13 mouse cellular contexts compared by ENCODE assay signal in genomic region chr8:70552836-70553235, GRCm38 (mm10). TPM values are rescaled to one million over a fixed set of nuclear protein-coding genes. Genes with fewer than 3 reads are reported as not detected.
DNase-seq lines count a peak whose midpoint lies in the region; ATAC-seq and TF ChIP-seq lines count a peak whose summit lies in the region.
"Had no signal": no experiment of that assay in that cellular context is flagged by ENCODE, and none has a peak within 500 bp of the region (broad histone marks: within the 10 kb centered on the region; RNA-seq: fewer than 3 reads in every experiment).

No protein-coding gene starts in this region.

- intact Hi-C loops in heart, postnatal 36 days (cut with DNase I): no loop called here
- intact Hi-C loops in gastrocnemius, postnatal 14 days (cut with DNase I; ENCODE audit: low total_unique reads): no loop called here

- no peak for TF ChIP-seq POLR2A in lung, adult 2 months (IDR thresholded peaks at IDR 0.05; ENCODE audit: borderline replicate concordance, extremely low read depth, low read depth, low read length)

- peaks cover 42% of the 10 kb centered on the region for H3K4me1 ChIP-seq in heart, embryonic 11.5 days (ENCODE audit: control insufficient read depth, insufficient read depth, low read length)
- peaks cover 37% of the 10 kb centered on the region for H3K4me1 ChIP-seq in lung, embryonic 15.5 days
- H3K4me1 ChIP-seq in lung, adult 2 months (ENCODE audit: control insufficient read depth, insufficient read depth, low read length): peaks cover 35% of the 10 kb centered on the region
- peaks cover 88% of the 10 kb centered on the region for H3K4me1 ChIP-seq in liver, embryonic 13.5 days (replicated peaks)
- peaks cover 21% of the 10 kb centered on the region for H3K4me1 ChIP-seq in stomach, embryonic 15.5 days
- peaks cover 16% of the 10 kb centered on the region for H3K4me1 ChIP-seq in hindbrain, postnatal 0 days (ENCODE audit: insufficient read depth, low read length)

- no peaks in the 10 kb centered on the region for H3K27me3 ChIP-seq in heart, embryonic 11.5 days (ENCODE audit: control insufficient read depth, insufficient read depth, low read length)
- no peaks in the 10 kb centered on the region for H3K27me3 ChIP-seq in lung, embryonic 15.5 days
- no peaks in the 10 kb centered on the region for H3K27me3 ChIP-seq in liver, embryonic 13.5 days
- H3K27me3 ChIP-seq in stomach, embryonic 15.5 days (replicated peaks): no peaks in the 10 kb centered on the region
- H3K27me3 ChIP-seq in hindbrain, postnatal 0 days (ENCODE audit: insufficient read depth, low read length): no peaks in the 10 kb centered on the region
- H3K27me3 ChIP-seq: forebrain, embryonic 12.5 days; intestine, embryonic 15.5 days had no signal

- H3K36me3 ChIP-seq in heart, embryonic 11.5 days (ENCODE audit: control insufficient read depth, insufficient read depth, low read length): no peaks in the 10 kb centered on the region
- no peaks in the 10 kb centered on the region for H3K36me3 ChIP-seq in lung, embryonic 15.5 days
- H3K36me3 ChIP-seq in liver, embryonic 13.5 days: peaks cover 4% of the 10 kb centered on the region
- H3K36me3 ChIP-seq in stomach, embryonic 15.5 days: 0 out of 2 replicates have a peak, but pooled peaks cover 3% of the 10 kb centered on the region
- H3K36me3 ChIP-seq in hindbrain, postnatal 0 days (ENCODE audit: insufficient read depth, low read length): no peaks in the 10 kb centered on the region
- H3K36me3 ChIP-seq: forebrain, embryonic 12.5 days; intestine, embryonic 15.5 days had no signal

- no peak overlapping the region for H3K4me2 ChIP-seq in heart, embryonic 11.5 days
- H3K4me2 ChIP-seq in lung, embryonic 15.5 days: no peak overlapping the region
- H3K4me2 ChIP-seq in liver, embryonic 13.5 days: no peak overlapping the region
- no peak overlapping the region for H3K4me2 ChIP-seq in stomach, embryonic 15.5 days
- H3K4me2 ChIP-seq in hindbrain, postnatal 0 days (ENCODE audit: low read depth, low read length): no peak overlapping the region
- H3K4me2 ChIP-seq: forebrain, embryonic 12.5 days; intestine, embryonic 15.5 days had no signal

- H3K27ac ChIP-seq in heart, embryonic 11.5 days (ENCODE audit: low read depth, low read length): no peak overlapping the region
- H3K27ac ChIP-seq in lung, embryonic 15.5 days: no peak overlapping the region
- H3K27ac ChIP-seq in liver, embryonic 13.5 days: peak overlapping the region; percentile 25; the same call in 1 of the 2 replicates
- H3K27ac ChIP-seq in stomach, embryonic 15.5 days: peak overlapping the region; percentile 51; the same call in 1 of the 2 replicates
- H3K27ac ChIP-seq in hindbrain, postnatal 0 days: no peak overlapping the region
- H3K27ac ChIP-seq: forebrain, embryonic 12.5 days; intestine, embryonic 15.5 days had no signal

- TF ChIP-seq CTCF in lung, adult 2 months (IDR thresholded peaks at IDR 0.05; ENCODE audit: insufficient read depth, low read length): no peak
- no peak for TF ChIP-seq CTCF in hindbrain, postnatal 0 days (IDR thresholded peaks at IDR 0.05; ENCODE audit: low read depth)

- DNase-seq in heart, postnatal 36 days: no peak
- no peak for DNase-seq in lung, adult 2 months
- DNase-seq in liver, embryonic 13.5 days: no peak
- no peak for DNase-seq in hindbrain, postnatal 0 days (ENCODE audit: low spot score)
- no peak for DNase-seq in gastrocnemius, postnatal 14 days
- DNase-seq: adrenal gland, postnatal 14 days; cerebellum, adult 11 months; thymus, postnatal 14 days had no signal

- ATAC-seq in heart, embryonic 11.5 days (replicated peaks; ENCODE audit: insufficient number of reproducible peaks, low FRiP score, low TSS enrichment): 0 out of 2 replicates have a peak, but pooled peaks have one; percentile 19
- ATAC-seq in lung, embryonic 15.5 days (ENCODE audit: borderline replicate concordance, extremely low read depth, low FRiP score, low TSS enrichment): 0 out of 2 replicates have a peak, but pooled peaks have one; percentile 32
- no peak for ATAC-seq in liver, embryonic 13.5 days (ENCODE audit: low read depth)
- no peak for ATAC-seq in stomach, embryonic 15.5 days (ENCODE audit: insufficient read depth, low FRiP score, low read depth)
- no peak for ATAC-seq in hindbrain, postnatal 0 days
- ATAC-seq: intestine, embryonic 15.5 days had no signal

- no peak overlapping the region for H3K4me3 ChIP-seq in heart, embryonic 11.5 days (ENCODE audit: low read depth, low read length)
- H3K4me3 ChIP-seq in lung, embryonic 15.5 days: no peak overlapping the region
- no peak overlapping the region for H3K4me3 ChIP-seq in lung, adult 2 months (replicated peaks; ENCODE audit: extremely low read depth, low read depth, low read length)
- H3K4me3 ChIP-seq in liver, embryonic 13.5 days (replicated peaks): no peak overlapping the region
- H3K4me3 ChIP-seq in stomach, embryonic 15.5 days (replicated peaks): no peak overlapping the region
- H3K4me3 ChIP-seq in hindbrain, postnatal 0 days (ENCODE audit: low read length): no peak overlapping the region
- H3K4me3 ChIP-seq: forebrain, embryonic 12.5 days; intestine, embryonic 15.5 days had no signal

- no peaks in the 10 kb centered on the region for H3K9me3 ChIP-seq in heart, embryonic 11.5 days (replicated peaks; ENCODE audit: control insufficient read depth, low read length)
- H3K9me3 ChIP-seq in lung, embryonic 15.5 days: no peaks in the 10 kb centered on the region
- no peaks in the 10 kb centered on the region for H3K9me3 ChIP-seq in liver, embryonic 13.5 days (replicated peaks)
- H3K9me3 ChIP-seq in stomach, embryonic 15.5 days: no peaks in the 10 kb centered on the region
- no peaks in the 10 kb centered on the region for H3K9me3 ChIP-seq in hindbrain, postnatal 0 days (ENCODE audit: low read length)
- H3K9me3 ChIP-seq: forebrain, embryonic 12.5 days; intestine, embryonic 15.5 days had no signal

- 28% methylated on average over 1 of the region's 1 CpGs for WGBS in heart, embryonic 11.5 days (ENCODE audit: insufficient replicate concordance)
- WGBS in lung, embryonic 15.5 days: 11% methylated on average over 1 of the region's 1 CpGs
- 21% methylated on average over 1 of the region's 1 CpGs for WGBS in lung, adult 2 months
- 33% methylated on average over 1 of the region's 1 CpGs for WGBS in liver, embryonic 13.5 days (ENCODE audit: insufficient replicate concordance)
- 40% methylated on average over 1 of the region's 1 CpGs for WGBS in stomach, embryonic 15.5 days
- WGBS in hindbrain, postnatal 0 days: 40% methylated on average over 1 of the region's 1 CpGs

- no peak overlapping the region for H3K9ac ChIP-seq in heart, embryonic 11.5 days (ENCODE audit: low read depth, low read length)
- H3K9ac ChIP-seq in lung, embryonic 15.5 days: no peak overlapping the region
- no peak overlapping the region for H3K9ac ChIP-seq in liver, embryonic 13.5 days
- H3K9ac ChIP-seq in stomach, embryonic 15.5 days: no peak overlapping the region
- no peak overlapping the region for H3K9ac ChIP-seq in hindbrain, postnatal 0 days (replicated peaks; ENCODE audit: low read length)
- H3K9ac ChIP-seq: forebrain, embryonic 12.5 days; intestine, embryonic 15.5 days had no signal

RNA-seq across cellular contexts. Expression of gene Ell, which starts 13.6 kb away (rescaled TPM):
- polyA plus RNA-seq in heart, embryonic 11.5 days (2014; fragmentation: Nextera tagmentation; extraction: Ambion mirVana): 14.1 and 14.7 TPM in 2 replicates
- 10 to 100 TPM; 12.0 to 12.1 TPM for total RNA-seq in heart, postnatal 36 days (2021)
- polyA plus RNA-seq in lung, embryonic 15.5 days (2015; fragmentation: Nextera tagmentation; extraction: Ambion mirVana): 17.2 and 17.5 TPM in 2 replicates
- polyA plus RNA-seq in lung, adult 2 months (2012; rRNA removed): 29.6 and 32.9 TPM in 2 replicates
- polyA plus RNA-seq in liver, embryonic 13.5 days (2015; fragmentation: Nextera tagmentation; extraction: Ambion mirVana): 9.7 and 10.5 TPM in 2 replicates
- 16.1 and 17.7 TPM in 2 replicates for polyA plus RNA-seq in stomach, embryonic 15.5 days (2015; fragmentation: Nextera tagmentation; extraction: Ambion mirVana)
- 15.6 and 16.7 TPM in 2 replicates for total RNA-seq in hindbrain, postnatal 0 days (2014; rRNA removed)
- polyA plus RNA-seq in hindbrain, postnatal 0 days (2015; fragmentation: Nextera tagmentation; extraction: Ambion mirVana): 10.0 and 10.8 TPM in 2 replicates
- 10 to 100 TPM in 1 of 2 experiments, 1 to 10 TPM in 1; 9.0 to 10.3 TPM for total RNA-seq in gastrocnemius, postnatal 14 days (2021)

RNA-seq across cellular contexts. Expression of gene Kxd1, which starts 25.1 kb away (rescaled TPM):
- 67.3 and 68.1 TPM in 2 replicates for polyA plus RNA-seq in heart, embryonic 11.5 days (2014; fragmentation: Nextera tagmentation; extraction: Ambion mirVana)
- 10 to 100 TPM; 88.4 to 91.4 TPM for total RNA-seq in heart, postnatal 36 days (2021)
- 50.0 and 54.4 TPM in 2 replicates for polyA plus RNA-seq in lung, embryonic 15.5 days (2015; fragmentation: Nextera tagmentation; extraction: Ambion mirVana)
- polyA plus RNA-seq in lung, adult 2 months (2012; rRNA removed): 48.7 and 54.6 TPM in 2 replicates
- 36.2 TPM in 2 replicates for polyA plus RNA-seq in liver, embryonic 13.5 days (2015; fragmentation: Nextera tagmentation; extraction: Ambion mirVana)
- 58.5 and 60.1 TPM in 2 replicates for polyA plus RNA-seq in stomach, embryonic 15.5 days (2015; fragmentation: Nextera tagmentation; extraction: Ambion mirVana)
- 48.7 and 56.8 TPM in 2 replicates for total RNA-seq in hindbrain, postnatal 0 days (2014; rRNA removed)
- 53.8 and 56.6 TPM in 2 replicates for polyA plus RNA-seq in hindbrain, postnatal 0 days (2015; fragmentation: Nextera tagmentation; extraction: Ambion mirVana)
- 10 to 100 TPM; 64.9 to 73.0 TPM for total RNA-seq in gastrocnemius, postnatal 14 days (2021)

RNA-seq across cellular contexts. Expression of gene Fkbp8, which starts 25.3 kb away (rescaled TPM):
- 202 and 212 TPM in 2 replicates for polyA plus RNA-seq in heart, embryonic 11.5 days (2014; fragmentation: Nextera tagmentation; extraction: Ambion mirVana)
- 100 to 1,000 TPM; 133 to 138 TPM for total RNA-seq in heart, postnatal 36 days (2021)
- polyA plus RNA-seq in lung, embryonic 15.5 days (2015; fragmentation: Nextera tagmentation; extraction: Ambion mirVana): 307 and 313 TPM in 2 replicates
- polyA plus RNA-seq in lung, adult 2 months (2012; rRNA removed): 361 and 369 TPM in 2 replicates
- 177 and 182 TPM in 2 replicates for polyA plus RNA-seq in liver, embryonic 13.5 days (2015; fragmentation: Nextera tagmentation; extraction: Ambion mirVana)
- 292 and 304 TPM in 2 replicates for polyA plus RNA-seq in stomach, embryonic 15.5 days (2015; fragmentation: Nextera tagmentation; extraction: Ambion mirVana)
- total RNA-seq in hindbrain, postnatal 0 days (2014; rRNA removed): 532 and 593 TPM in 2 replicates
- 343 and 360 TPM in 2 replicates for polyA plus RNA-seq in hindbrain, postnatal 0 days (2015; fragmentation: Nextera tagmentation; extraction: Ambion mirVana)
- total RNA-seq in gastrocnemius, postnatal 14 days (2021): 100 to 1,000 TPM; 116 to 117 TPM

RNA-seq across cellular contexts. Expression of gene Isyna1, which starts 41.3 kb away (rescaled TPM):
- 86.0 and 95.3 TPM in 2 replicates for polyA plus RNA-seq in heart, embryonic 11.5 days (2014; fragmentation: Nextera tagmentation; extraction: Ambion mirVana)
- total RNA-seq in heart, postnatal 36 days (2021): 10 to 100 TPM; 22.2 to 25.8 TPM
- polyA plus RNA-seq in lung, embryonic 15.5 days (2015; fragmentation: Nextera tagmentation; extraction: Ambion mirVana): 134 TPM in 2 replicates
- 102 and 112 TPM in 2 replicates for polyA plus RNA-seq in lung, adult 2 months (2012; rRNA removed)
- polyA plus RNA-seq in liver, embryonic 13.5 days (2015; fragmentation: Nextera tagmentation; extraction: Ambion mirVana): 82.8 and 84.9 TPM in 2 replicates
- polyA plus RNA-seq in stomach, embryonic 15.5 days (2015; fragmentation: Nextera tagmentation; extraction: Ambion mirVana): 127 and 133 TPM in 2 replicates
- total RNA-seq in hindbrain, postnatal 0 days (2014; rRNA removed): 152 and 207 TPM in 2 replicates
- polyA plus RNA-seq in hindbrain, postnatal 0 days (2015; fragmentation: Nextera tagmentation; extraction: Ambion mirVana): 99.3 and 113 TPM in 2 replicates
- 10 to 100 TPM; 18.7 to 24.7 TPM for total RNA-seq in gastrocnemius, postnatal 14 days (2021)

RNA-seq across cellular contexts. Expression of gene Uba52, which starts 42.2 kb away (rescaled TPM):
- polyA plus RNA-seq in heart, embryonic 11.5 days (2014; fragmentation: Nextera tagmentation; extraction: Ambion mirVana): 798 and 827 TPM in 2 replicates
- total RNA-seq in heart, postnatal 36 days (2021): 1,000 to 10,000 TPM; 1,469 to 1,509 TPM
- 909 and 953 TPM in 2 replicates for polyA plus RNA-seq in lung, embryonic 15.5 days (2015; fragmentation: Nextera tagmentation; extraction: Ambion mirVana)
- polyA plus RNA-seq in lung, adult 2 months (2012; rRNA removed): 370 and 371 TPM in 2 replicates
- polyA plus RNA-seq in liver, embryonic 13.5 days (2015; fragmentation: Nextera tagmentation; extraction: Ambion mirVana): 736 and 758 TPM in 2 replicates
- polyA plus RNA-seq in stomach, embryonic 15.5 days (2015; fragmentation: Nextera tagmentation; extraction: Ambion mirVana): 843 and 950 TPM in 2 replicates
- total RNA-seq in hindbrain, postnatal 0 days (2014; rRNA removed): 510 and 535 TPM in 2 replicates
- polyA plus RNA-seq in hindbrain, postnatal 0 days (2015; fragmentation: Nextera tagmentation; extraction: Ambion mirVana): 717 and 784 TPM in 2 replicates
- total RNA-seq in gastrocnemius, postnatal 14 days (2021): 1,000 to 10,000 TPM; 1,030 to 1,066 TPM

Comparison
In these comparisons a context has a peak if more than half of its experiments do, and no peak if none do; other contexts are left out.
1. ATAC-seq: peak in heart, embryonic 11.5 days (single experiment) and lung, embryonic 15.5 days (single experiment); none in liver, embryonic 13.5 days (single experiment), stomach, embryonic 15.5 days (single experiment) and hindbrain, postnatal 0 days (single experiment).
2. H3K27ac ChIP-seq: peak in liver, embryonic 13.5 days (single experiment) and stomach, embryonic 15.5 days (single experiment); none in heart, embryonic 11.5 days (single experiment), lung, embryonic 15.5 days (single experiment) and hindbrain, postnatal 0 days (single experiment).